Mouse (Mus musculus) midbrain, postnatal 0 days (tissue): Measurements from ENCODE around the gene Fam222a. TPM values are rescaled to one million over a fixed set of nuclear protein-coding genes. Genes with fewer than 3 reads are reported as not detected.

ENCODE experiments used
- ATAC-seq: fragments of 200-750 bp; cut with Nextera tagmentation; 2 replicates; pipeline ENCODE4 v1.8.0; 2017; ENCODE audit warnings: moderate number of reproducible peaks, mild to moderate bottlenecking, moderate TSS enrichment, moderate library complexity; ENCODE audit not compliant: low FRiP score
- DNase-seq: peaks from one replicate; pipeline ENCODE4 v3.0.0-alpha.2; 2015; ENCODE audit warnings: low spot score
- H3K27ac ChIP-seq: fragments of 300-500 bp; sonication (generic); 2 replicates; pipeline ENCODE4 v1.5.1; 2014; ENCODE audit warnings: low read depth, mild to moderate bottlenecking, low read length, mixed read lengths
- H3K27me3 ChIP-seq: fragments of 300-500 bp; sonication (generic); 2 replicates; pipeline ENCODE4 v1.6.1; 2014; ENCODE audit warnings: low read length, control low read depth, mixed read lengths; ENCODE audit not compliant: insufficient read depth
- H3K36me3 ChIP-seq: fragments of 300-500 bp; sonication (generic); 2 replicates; pipeline ENCODE4 v1.6.1; 2014; ENCODE audit warnings: low read length, control low read depth, mixed read lengths; ENCODE audit not compliant: insufficient read depth
- H3K4me1 ChIP-seq: fragments of 300-500 bp; sonication (generic); 2 replicates; pipeline ENCODE4 v1.6.1; 2014; ENCODE audit warnings: mild to moderate bottlenecking, control low read depth, antibody characterized with exemption, low read length, mixed read lengths; ENCODE audit not compliant: insufficient read depth
- H3K4me2 ChIP-seq: fragments of 300-500 bp; sonication (generic); 2 replicates; pipeline ENCODE4 v1.6.1; 2014; ENCODE audit warnings: low read depth, mild to moderate bottlenecking, low read length, mixed read lengths; ENCODE audit not compliant: poor library complexity, severe bottlenecking
- H3K4me3 ChIP-seq: fragments of 300-500 bp; sonication (generic); 2 replicates; pipeline ENCODE4 v1.5.1; 2014; ENCODE audit warnings: low read depth, mild to moderate bottlenecking, low read length, moderate library complexity
- H3K9ac ChIP-seq: fragments of 300-500 bp; sonication (generic); replicated peaks from 2 replicates; pipeline ENCODE4 v1.6.1; 2014; ENCODE audit warnings: mild to moderate bottlenecking, low read length, moderate library complexity, mixed read lengths; ENCODE audit not compliant: poor library complexity, severe bottlenecking
- H3K9me3 ChIP-seq: fragments of 300-500 bp; sonication (generic); 2 replicates; pipeline ENCODE4 v1.6.1; 2016; ENCODE audit warnings: low read length, control low read depth
- CTCF ChIP-seq: IDR thresholded peaks from 2 replicates; pipeline ENCODE4 v1.5.1; 2016; ENCODE audit warnings: antibody characterized with exemption, mild to moderate bottlenecking
- WGBS: fragments of 180-500 bp; shearing (Covaris S2); extraction: QIAGEN DNeasy Blood & Tissue Kit; methylation state at CpG from one replicate; pipeline ENCODE4 v1.1.7; 2014; 5-methylcytosine and 5-hydroxymethylcytosine counted together
- polyA plus RNA-seq: library from polyadenylated mRNA; unstranded; fragments of >200 nt; fragmentation: Nextera tagmentation; extraction: Ambion mirVana; gene quantifications from 2 replicates; pipeline ENCODE4 v1.2.1, GENCODE M21; 2015
- total RNA-seq: library from RNA; depleted of rRNA; stranded (reverse); fragments of >200 nt; gene quantifications from 2 replicates; pipeline ENCODE4 v1.2.3, GENCODE M21; 2014

Gene Fam222a
- total and polyA plus RNA-seq, 2 experiments from 2014 or later, result 4.2 to 10.4 TPM

GRCm38 (mm10) chr5:114555424-114555823 lies 12.4 kb upstream of the Fam222a start:
- no peaks in the 10 kb centered on the region for H3K36me3 ChIP-seq
- H3K9me3 ChIP-seq, result no peaks in the 10 kb centered on the region
- no peak overlapping the region for H3K4me3 ChIP-seq
- no peaks in the 10 kb centered on the region for H3K27me3 ChIP-seq
- ATAC-seq (no peak), DNase-seq (no peak)
- H3K4me2 ChIP-seq, result no peak overlapping the region
- 96% methylated on average over 2 of the region's 2 CpGs for WGBS
- H3K9ac ChIP-seq, result no peak overlapping the region
- H3K4me1 ChIP-seq, result peaks cover 4% of the 10 kb centered on the region; the same call in 1 of the 2 replicates
- H3K27ac ChIP-seq, result no peak overlapping the region
- peak; percentile 40 for TF ChIP-seq CTCF

GRCm38 (mm10) chr5:114556109-114556508 lies 11.7 kb upstream of the Fam222a start:
- no peaks in the 10 kb centered on the region for H3K36me3 ChIP-seq
- TF ChIP-seq CTCF, result no peak
- no peak overlapping the region for H3K4me3 ChIP-seq
- 77% methylated on average over 11 of the region's 11 CpGs for WGBS
- no peak overlapping the region for H3K27ac ChIP-seq
- ATAC-seq (no peak), DNase-seq (no peak)
- H3K27me3 ChIP-seq, result no peaks in the 10 kb centered on the region
- peaks cover 4% of the 10 kb centered on the region; the same call in 1 of the 2 replicates for H3K4me1 ChIP-seq
- H3K9ac ChIP-seq, result no peak overlapping the region
- no peak overlapping the region for H3K4me2 ChIP-seq
- no peaks in the 10 kb centered on the region for H3K9me3 ChIP-seq

- H3K4me2 ChIP-seq, result no peak overlapping the region
- DNase-seq (no peak), ATAC-seq (no peak)
- no peaks in the 10 kb centered on the region for H3K27me3 ChIP-seq
- peaks cover 2% of the 10 kb centered on the region; the same call in 1 of the 2 replicates for H3K4me1 ChIP-seq
- no peaks in the 10 kb centered on the region for H3K9me3 ChIP-seq
- TF ChIP-seq CTCF, result no peak
- no peak overlapping the region for H3K27ac ChIP-seq
- WGBS, result 40% methylated on average over 20 of the region's 20 CpGs
- no peak overlapping the region for H3K9ac ChIP-seq
- no peak overlapping the region for H3K4me3 ChIP-seq
- no peaks in the 10 kb centered on the region for H3K36me3 ChIP-seq
These were observed 9.8 kb upstream of the Fam222a start for GRCm38 (mm10) chr5:114557765-114558731.

DNA sequence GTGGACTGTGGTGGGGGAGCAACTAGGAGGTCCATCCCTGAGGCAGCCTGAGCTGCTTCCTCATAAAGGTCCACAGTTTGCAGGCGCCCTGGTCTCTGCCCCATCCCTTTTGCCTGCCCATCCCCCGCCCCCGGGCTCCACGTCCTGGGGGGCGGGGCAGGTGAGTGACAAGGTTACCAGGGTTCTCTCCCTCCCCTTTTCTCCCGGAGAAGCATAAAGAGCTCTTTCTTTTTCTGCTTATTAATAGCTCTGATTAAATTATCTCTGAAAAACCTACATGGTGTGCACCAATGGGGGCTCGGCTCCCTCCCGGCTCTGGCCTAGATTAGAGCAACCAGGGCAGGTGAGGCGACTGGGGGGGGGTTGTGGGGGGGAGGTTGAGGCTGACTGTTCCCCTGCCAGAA lies 7.3 kb upstream of the Fam222a start:
- no peak overlapping the region for H3K27ac ChIP-seq
- WGBS, result 27% methylated on average over 6 of the region's 9 CpGs
- H3K9ac ChIP-seq, result no peak overlapping the region
- no peaks in the 10 kb centered on the region for H3K9me3 ChIP-seq
- H3K4me3 ChIP-seq, result no peak overlapping the region
- H3K36me3 ChIP-seq, result no peaks in the 10 kb centered on the region
- H3K4me1 ChIP-seq, result peaks cover 2% of the 10 kb centered on the region; the same call in 1 of the 2 replicates
- TF ChIP-seq CTCF, result no peak
- no peak; the same call in 1 of the 2 replicates for ATAC-seq
- no peak overlapping the region for H3K4me2 ChIP-seq
- no peaks in the 10 kb centered on the region for H3K27me3 ChIP-seq
- DNase-seq, result no peak

DNA sequence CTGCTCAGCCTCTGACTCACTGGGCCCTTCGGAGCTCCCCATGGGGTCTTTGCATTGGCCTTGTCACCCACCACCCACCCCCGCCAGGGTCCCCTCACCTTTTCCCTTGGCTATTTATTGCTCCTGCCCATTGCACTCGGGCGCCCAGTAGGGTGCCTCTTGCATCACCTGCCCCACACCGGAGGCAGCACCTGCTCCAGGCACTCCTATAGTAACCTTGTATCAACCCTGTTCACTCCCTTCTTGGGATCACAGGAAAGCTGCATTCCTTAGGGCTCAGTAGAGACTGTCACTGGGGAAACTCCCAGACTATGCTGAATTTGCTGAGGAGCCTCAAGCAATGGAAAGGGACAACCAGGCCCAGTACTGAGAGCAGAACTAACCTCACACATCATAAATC lies 6.9 kb upstream of the Fam222a start:
- H3K9me3 ChIP-seq, result no peaks in the 10 kb centered on the region
- no peaks in the 10 kb centered on the region for H3K27me3 ChIP-seq
- WGBS, result 69% methylated on average over 5 of the region's 5 CpGs
- H3K4me3 ChIP-seq, result no peak overlapping the region
- no peak for TF ChIP-seq CTCF
- no peak overlapping the region for H3K27ac ChIP-seq
- peaks cover 2% of the 10 kb centered on the region; the same call in 1 of the 2 replicates for H3K4me1 ChIP-seq
- no peak for ATAC-seq
- H3K4me2 ChIP-seq, result no peak overlapping the region
- no peak for DNase-seq
- H3K36me3 ChIP-seq, result no peaks in the 10 kb centered on the region
- H3K9ac ChIP-seq, result no peak overlapping the region

DNA sequence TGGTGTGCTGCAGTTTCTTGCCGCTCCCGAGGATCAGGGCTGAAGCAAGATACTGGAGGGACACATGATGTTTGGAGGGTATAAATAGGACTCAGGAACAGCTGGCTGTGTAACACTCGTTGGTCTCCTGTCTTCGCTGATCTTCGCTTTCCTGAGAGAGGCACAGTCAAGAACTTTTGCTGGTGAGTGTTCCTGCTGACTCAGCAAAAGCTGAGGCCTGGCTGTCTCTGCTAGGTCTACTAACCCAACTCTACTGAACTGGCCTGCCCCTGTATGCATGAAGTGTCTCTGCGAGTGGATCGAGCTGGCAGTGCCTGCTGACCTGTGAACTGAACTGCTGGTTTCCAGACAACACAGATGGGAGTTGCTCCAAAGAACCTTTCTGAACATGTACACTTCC lies 3.8 kb upstream of the Fam222a start:
- no peak for ATAC-seq
- Histone ChIP-seq H3K9ac (no peak overlapping the region), H3K27ac (no peak overlapping the region), H3K4me2 (no peak overlapping the region), H3K9me3 (no peaks in the 10 kb centered on the region), H3K4me1 (peaks cover under 1% of the 10 kb centered on the region; the same call in 1 of the 2 replicates), H3K4me3 (no peak overlapping the region), H3K27me3 (no peaks in the 10 kb centered on the region), H3K36me3 (no peaks in the 10 kb centered on the region)
- DNase-seq, result no peak
- WGBS, result 91% methylated on average over 7 of the region's 7 CpGs
- no peak for TF ChIP-seq CTCF
